Mouse (Mus musculus) frontal cortex, postnatal 14 days (tissue): ENCODE measurements at regions not wholly inside any gene's neighbourhood (a gene's known extent, or its start where the extent isn't known, plus 50 kb on each side); places are given as distances from the start of the nearest gene placed in this dataset.

Experiments
- DNase-seq, 2 experiments: peaks; one replicate each; pipeline ENCODE4 v3.0.0; 2022; ENCODE audit warnings: low spot score in 2 of 2

DNA sequence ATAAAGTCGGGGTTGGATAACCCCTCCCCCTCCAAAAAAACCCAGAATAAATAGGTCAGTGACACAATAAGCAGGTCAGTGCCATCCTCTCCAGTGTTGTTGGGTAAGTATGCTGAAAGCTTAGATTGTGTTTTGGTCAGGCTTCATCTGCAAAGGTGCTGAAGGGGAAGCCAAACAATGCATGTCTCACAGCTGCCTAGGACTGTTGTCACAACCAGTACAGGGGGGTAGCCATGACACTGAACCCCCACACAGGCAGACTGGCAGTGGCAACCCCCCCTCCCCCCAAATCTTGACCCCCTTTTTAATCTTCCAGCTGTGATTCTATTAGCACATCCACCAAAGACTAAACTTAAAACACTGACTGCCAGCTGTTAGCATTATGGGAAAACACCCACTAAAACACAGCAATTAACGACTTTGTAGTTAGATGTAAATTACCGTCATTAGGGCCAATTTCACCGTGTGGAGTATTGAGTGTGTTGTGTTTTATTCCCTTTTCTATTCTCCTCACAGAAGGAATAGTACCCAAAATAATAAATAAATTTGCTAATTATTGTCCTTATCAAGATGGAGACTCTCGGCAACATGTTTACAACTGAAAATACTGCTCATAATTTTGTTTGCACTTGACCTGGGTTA, 105.5 kb upstream of the Ufm1 start:
- no peak for DNase-seq

- no peak for DNase-seq
Observed at GRCm38 (mm10) chr3:53965142-53965541, 101.5 kb upstream of the Ufm1 start.

DNA sequence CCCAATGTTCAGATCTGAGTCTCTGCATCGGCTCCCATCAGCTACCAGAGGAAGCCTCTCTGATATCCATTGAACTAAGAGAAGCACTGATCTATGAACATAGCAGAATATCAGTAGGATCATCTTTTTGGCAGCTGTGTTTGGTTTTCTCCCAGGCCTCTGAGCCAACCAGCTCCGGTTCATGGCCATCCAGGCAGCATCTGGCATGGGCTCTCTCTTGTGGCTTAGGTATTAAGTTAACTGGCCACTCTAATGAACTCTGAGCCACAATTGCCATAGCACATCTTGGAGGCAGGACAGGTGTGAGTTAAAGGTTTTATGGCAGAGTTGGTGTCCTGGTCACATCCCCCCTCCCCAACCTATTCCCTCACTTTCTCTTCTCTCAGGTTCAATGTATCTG, 90.2 kb upstream of the Ufm1 start:
- DNase-seq: no peak

DNA sequence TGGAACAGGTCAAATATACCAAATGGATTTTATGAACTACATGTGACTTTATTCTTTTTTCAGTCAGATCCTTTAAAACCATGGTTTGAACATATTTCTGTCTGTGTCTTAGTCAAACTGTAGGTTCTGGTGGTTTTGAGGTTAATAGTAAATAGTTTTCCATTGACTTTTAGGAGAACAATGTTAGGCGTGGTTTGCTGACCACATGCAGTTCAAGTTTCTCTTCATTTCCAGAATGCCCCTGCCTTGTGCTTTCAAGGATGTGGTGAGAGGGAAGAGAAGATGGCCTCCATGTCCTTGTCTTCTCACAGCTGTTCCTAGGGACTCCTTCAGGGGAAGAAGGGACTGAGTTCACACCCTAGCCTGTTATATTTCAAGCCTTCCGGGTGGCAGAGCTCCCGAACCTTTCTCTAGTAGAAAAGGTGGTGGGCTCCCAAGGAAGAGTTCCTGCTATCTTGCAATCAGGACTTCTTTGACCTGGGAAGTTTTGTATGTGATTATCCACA, 76.1 kb upstream of the Ufm1 start:
- DNase-seq: no peak

DNA sequence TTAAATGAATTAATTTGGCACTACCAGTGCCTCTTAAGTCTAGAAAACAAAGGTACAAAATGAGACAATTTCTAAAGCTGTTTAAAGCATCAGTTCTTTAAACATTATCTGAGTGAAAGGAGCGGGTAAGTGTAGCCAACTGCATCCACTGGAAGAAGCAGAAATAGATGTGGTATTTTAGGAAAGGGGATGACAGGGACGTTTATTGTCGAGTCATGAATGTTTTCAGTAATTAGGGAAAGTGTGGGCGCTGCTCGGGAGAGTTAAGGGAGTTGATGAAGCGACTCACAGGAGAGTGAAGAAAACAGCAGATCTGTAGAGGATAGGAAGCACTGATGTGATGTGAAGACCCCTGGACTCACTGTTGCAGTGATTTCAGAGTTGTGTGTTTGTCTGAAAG, 68.1 kb upstream of the Ufm1 start:
- no peak for DNase-seq

DNA sequence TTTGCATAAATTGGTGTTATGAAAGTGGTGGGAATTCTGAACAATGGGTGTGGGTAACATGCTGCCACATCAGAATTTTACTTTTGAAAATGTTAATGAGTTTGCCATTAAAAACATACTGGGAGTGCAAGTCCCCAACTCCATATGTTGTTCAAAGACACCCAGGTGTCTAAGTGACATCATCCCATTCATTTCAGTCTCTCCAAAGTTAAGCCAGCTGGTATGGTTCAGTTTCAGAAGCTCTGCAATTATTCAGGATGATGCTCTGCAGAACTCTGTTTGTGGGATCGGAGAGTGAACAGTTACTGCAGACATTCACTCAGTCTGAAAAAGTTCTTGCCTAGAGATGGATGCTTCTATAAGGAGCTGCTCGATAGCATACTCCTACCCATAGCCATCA, 56.3 kb upstream of the Ufm1 start:
- no peak for DNase-seq

DNA sequence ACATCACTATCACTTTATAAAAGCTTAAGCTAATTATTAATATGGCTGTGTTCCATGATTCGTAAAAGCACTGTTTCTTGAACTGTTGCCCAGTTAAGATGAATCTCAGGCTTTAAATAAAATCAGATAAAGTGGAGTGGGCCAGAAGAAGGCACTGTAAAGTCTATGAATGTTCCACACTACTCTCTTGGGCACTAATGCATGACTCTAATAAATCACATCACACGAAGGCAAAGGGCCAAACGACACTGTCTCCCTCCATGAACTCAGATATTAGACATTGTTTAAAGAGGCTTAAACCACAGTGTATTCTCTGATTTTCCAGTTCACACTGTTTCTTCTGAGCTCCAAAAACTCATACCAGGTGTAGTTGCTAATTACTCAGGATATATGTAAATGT, 55.9 kb upstream of the Ufm1 start:
- no peak for DNase-seq

DNA sequence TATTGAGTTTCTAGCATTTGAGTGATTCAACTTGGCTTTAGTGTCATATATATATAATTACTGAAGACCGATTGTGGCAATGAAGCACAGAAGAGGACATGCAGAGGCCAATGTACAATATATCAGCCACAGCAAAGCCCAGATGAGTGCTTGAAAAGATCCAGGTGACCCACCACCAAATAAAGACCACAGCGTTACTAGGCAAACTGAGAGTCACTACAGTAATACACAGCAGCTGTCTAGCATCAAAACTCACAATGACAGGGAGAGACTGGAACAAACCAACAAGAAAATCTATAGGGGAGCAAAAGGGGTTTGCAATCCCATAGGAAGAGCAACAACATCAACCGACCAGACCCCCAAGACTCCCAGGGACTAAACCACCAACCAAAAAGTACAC, 54.3 kb upstream of the Ufm1 start:
- DNase-seq: no peak

GRCm38 (mm10) chr3:53913984-53914669, 50.5 kb upstream of the Ufm1 start:
- no peak for DNase-seq
